Mouse (Mus musculus) thymus, postnatal 14 days (tissue): ENCODE data around the gene Esr2.
"Not testable (repeated sequence)": the region's sequence is repeated elsewhere in the genome, so short reads cannot be mapped to it uniquely, and the experiment has no call there.

Experiments used
- DNase-seq: peaks from one replicate; pipeline ENCODE4 v3.0.0; 2021

Gene Esr2

GRCm38 (mm10) chr12:76136701-76137100 is 40.4 kb downstream of the Esr2 start:
- DNase-seq = no peak

DNA sequence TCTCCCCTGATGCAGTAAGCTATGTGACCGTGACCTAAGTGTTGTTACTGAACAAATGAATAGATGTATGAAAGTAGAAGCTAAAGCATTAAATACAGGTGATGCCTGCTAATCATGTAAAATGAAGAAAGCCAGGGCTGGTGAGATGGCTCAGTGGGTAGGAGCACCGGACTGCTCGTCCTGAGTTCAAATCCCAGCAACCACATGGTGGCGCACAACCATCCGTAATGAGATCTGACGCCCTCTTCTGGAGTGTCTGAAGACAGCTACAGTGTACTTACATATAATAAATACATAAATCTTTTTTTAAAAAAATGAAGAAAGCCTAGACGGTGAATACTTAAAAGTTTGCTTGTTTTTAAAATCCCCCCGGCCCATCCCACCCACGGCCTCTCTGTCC is 44.0 kb downstream of the Esr2 start:
- not testable (repeated sequence) for DNase-seq

DNA sequence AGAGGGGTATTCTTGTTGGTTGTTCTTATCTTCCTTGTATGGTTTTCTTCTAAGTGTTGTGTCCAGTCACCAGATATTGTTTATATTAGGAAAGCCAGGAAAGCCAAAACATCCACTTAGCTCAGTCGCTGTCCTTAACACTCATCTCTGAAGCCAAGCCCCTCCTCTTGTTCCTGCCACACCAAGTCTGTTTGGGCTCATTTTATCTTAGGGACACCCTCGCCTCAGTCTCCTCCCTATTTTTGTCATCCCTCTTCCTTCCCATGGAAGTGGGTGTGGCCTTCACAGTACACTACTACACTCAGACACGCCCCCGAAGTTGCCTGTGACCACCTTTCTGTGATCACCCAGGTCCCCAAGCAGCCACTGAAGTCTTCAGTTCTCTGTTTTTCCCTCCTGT is 44.5 kb downstream of the Esr2 start:
- no peak for DNase-seq

GRCm38 (mm10) chr12:76130891-76131290 is 46.2 kb downstream of the Esr2 start:
- no peak for DNase-seq

DNA sequence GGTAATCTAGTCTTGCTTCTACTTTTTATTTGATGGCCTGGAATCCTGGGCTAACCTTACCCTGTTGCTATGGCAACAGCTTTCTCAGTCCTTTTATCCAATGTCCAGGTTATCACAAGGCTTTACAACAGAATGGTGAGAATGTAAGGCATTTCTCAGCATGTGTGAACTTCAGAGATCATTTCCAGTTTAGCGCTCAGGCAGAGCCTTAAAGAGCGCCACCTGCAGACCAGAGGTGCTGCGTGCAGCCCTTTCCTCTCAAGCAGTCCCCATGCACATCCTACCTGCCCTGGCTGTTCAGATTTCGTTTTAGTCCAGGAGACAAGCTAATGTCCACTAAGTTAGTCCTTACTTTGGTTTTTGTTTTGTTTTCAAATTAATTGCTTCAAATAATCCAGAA is 46.8 kb downstream of the Esr2 start:
- DNase-seq = peak; percentile 56

- no peak for DNase-seq
Measured at GRCm38 (mm10) chr12:76128831-76129230, 48.2 kb downstream of the Esr2 start.

- DNase-seq = no peak
Measured at GRCm38 (mm10) chr12:76128306-76128705, 48.8 kb downstream of the Esr2 start.

DNA sequence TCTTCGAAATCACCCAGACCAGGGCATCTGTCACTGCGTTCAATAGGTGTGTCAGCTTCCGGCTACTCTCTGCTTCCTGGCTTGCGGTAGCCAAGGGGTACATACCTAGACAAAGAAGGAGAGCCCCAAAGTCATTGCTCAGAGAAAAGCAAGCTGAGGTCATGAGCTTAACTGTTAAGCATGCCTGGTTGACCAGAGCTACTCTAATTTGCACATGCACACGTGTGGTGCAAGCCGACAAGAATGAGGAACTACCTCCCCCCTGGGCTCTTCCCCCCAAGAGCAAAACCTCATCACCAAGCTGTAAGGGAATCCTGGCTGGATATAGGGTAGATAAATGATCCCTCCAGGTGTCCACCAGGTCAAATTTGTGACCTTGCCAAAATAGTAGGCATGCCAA is 53.8 kb downstream of the Esr2 start:
- no peak for DNase-seq

DNA sequence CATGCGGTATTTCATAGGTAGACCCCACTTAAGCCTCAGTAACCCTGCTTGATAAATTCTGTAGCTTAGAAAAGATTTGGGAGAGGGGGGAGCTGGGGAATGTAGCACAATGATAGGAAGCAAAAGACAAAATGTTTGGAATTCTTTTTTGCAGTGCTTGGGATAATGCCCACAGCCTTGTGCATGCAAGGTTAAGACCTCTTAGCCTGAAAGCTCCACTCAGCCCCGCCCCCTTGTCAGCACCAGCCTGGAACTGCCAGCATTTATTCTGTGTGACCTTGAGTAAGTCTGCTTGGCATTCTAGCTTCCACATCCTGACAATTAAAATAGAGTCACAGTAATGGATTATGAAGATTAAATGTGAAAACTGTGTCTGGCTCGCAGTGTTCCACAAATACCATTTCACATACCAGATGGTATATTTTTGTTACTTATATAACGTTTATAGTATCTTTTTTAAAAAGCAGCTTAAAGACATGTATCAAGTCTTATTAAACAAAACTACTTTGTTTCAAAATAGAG is 59.4 kb downstream of the Esr2 start:
- DNase-seq = no peak

- DNase-seq = no peak
Measured at GRCm38 (mm10) chr12:76116577-76116976, 60.5 kb downstream of the Esr2 start.

DNA sequence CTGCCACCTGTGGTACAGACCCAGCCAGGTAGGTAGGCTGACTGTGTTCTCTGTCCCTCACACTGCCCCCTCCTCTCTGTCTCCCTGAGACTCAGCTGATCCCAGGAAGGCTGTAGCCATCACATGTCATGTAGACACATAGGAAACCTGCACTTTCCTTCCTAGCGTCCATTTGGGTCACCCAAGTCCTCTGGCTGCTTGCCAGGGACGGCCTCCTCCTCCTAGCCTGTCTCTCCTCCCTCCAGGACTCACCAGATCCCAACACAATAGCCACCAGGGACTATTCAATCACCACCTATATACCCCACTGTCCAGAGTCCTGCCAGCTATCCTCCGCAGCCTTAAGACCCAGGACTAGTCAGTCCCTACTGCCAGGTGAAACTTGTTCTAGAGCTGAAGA is 66.0 kb downstream of the Esr2 start:
- DNase-seq = no peak

- no peak for DNase-seq
Measured at GRCm38 (mm10) chr12:76109646-76110405, 67.2 kb downstream of the Esr2 start.

- no peak for DNase-seq
Measured at GRCm38 (mm10) chr12:76104596-76105351, 72.3 kb downstream of the Esr2 start.

- no peak for DNase-seq
Measured at GRCm38 (mm10) chr12:76102621-76103020, 74.4 kb downstream of the Esr2 start.

GRCm38 (mm10) chr12:76095117-76096035 is 81.7 kb downstream of the Esr2 start:
- peak; percentile 65 for DNase-seq

- no peak for DNase-seq
Measured at GRCm38 (mm10) chr12:76093613-76094588, 83.2 kb downstream of the Esr2 start.

GRCm38 (mm10) chr12:76092789-76093466 is 84.1 kb downstream of the Esr2 start:
- no peak for DNase-seq

- DNase-seq = peak; percentile 36
Measured at GRCm38 (mm10) chr12:76087025-76087424, 90.0 kb downstream of the Esr2 start.

DNA sequence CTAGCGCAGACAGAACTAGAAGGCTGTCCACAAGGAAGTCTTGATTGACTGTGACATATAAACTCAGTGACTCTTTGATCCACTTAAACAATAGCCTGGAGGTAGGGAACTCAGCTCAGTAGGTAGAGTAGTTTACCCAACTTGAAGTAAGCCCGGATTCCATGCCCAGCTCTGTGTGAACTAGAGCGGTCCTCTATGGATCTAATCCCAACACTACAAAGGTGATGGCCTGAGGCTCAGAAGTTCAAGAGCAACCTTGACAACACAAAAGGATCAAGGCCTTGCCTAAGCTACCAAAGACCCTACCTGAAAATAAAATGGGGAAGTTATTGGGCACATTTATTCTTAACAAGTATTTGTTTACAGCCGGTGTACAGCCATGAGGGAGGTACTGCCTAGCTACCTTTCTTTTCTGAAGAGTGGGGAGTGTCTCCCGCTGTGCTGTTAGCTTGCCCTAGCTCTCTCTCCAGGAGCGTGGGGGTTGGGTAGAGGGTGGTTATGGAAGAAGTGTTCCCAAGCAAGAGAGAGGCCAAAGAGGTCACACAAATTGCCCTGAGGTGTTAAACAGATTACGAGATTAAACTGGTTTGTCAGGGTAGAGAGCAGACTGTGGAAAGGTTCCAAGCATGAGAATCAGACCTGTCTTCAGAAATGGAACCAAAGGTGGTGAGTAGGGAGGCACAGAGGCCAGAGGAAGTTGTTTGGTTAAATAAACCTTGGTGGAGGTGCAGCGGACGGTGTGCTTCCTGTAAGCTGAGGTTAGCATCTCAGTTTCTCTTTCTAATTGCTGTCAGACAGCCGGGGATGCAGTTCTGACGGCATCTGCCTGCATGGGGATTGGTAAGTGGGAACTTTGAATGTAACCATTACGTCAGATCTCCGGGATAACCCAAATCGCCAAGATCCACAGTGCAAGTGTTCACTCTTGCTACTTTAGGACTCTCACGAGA is 90.8 kb downstream of the Esr2 start:
- DNase-seq = peak; percentile 38

GRCm38 (mm10) chr12:76085066-76085465 is 92.0 kb downstream of the Esr2 start:
- DNase-seq = no peak
